Mouse (Mus musculus): ENCODE data around the gene Bzw1. TPM values are rescaled to one million over a fixed set of nuclear protein-coding genes. Genes with fewer than 3 reads are reported as not detected.

The Bzw1 gene
- polyA plus RNA-seq, 1 experiment from 2014 or later, result 332 TPM

- H3K36me3 ChIP-seq (replicated peaks), result peaks cover 10% of the 10 kb centered on the region; the same call in 1 of the 2 replicates
- H3K9me3 ChIP-seq, result no peaks in the 10 kb centered on the region
- H3K27ac ChIP-seq, result peak within 1 kb of the TSS; percentile 88
- H3K4me3 ChIP-seq, result peak within 1 kb of the TSS; percentile 72
- ATAC-seq (replicated peaks), result peak; percentile 98
- H3K9ac ChIP-seq, result peak within 1 kb of the TSS; percentile 68
- H3K4me2 ChIP-seq, result peak within 1 kb of the TSS; percentile 80
- H3K27me3 ChIP-seq (replicated peaks), result no peaks in the 10 kb centered on the region
- H3K4me1 ChIP-seq, result peaks cover 25% of the 10 kb centered on the region
- under 1% methylated on average over 33 of the region's 33 CpGs for WGBS
Measured at GRCm38 (mm10) chr1:58445143-58445722, 52.5 kb downstream of the Bzw1 start, which contains the start of the genes Nif3l1 and Ppil3. Gene Nif3l1 (plus strand): TSS chr1:58445151. Gene Ppil3 (minus strand): TSS chr1:58445486.

GRCm38 (mm10) chr1:58445861-58446260, 53.2 kb downstream of the Bzw1 start:
- H3K9ac ChIP-seq, result peak overlapping the region; percentile 68
- H3K4me1 ChIP-seq, result peaks cover 25% of the 10 kb centered on the region
- ATAC-seq (replicated peaks), result peak; percentile 37
- no peaks in the 10 kb centered on the region for H3K27me3 ChIP-seq (replicated peaks)
- WGBS, result 7% methylated on average over 11 of the region's 11 CpGs
- H3K4me2 ChIP-seq, result peak overlapping the region; percentile 80
- peak overlapping the region; percentile 72 for H3K4me3 ChIP-seq
- H3K27ac ChIP-seq, result peak overlapping the region; percentile 88
- H3K9me3 ChIP-seq, result no peaks in the 10 kb centered on the region
- H3K36me3 ChIP-seq (replicated peaks), result peaks cover 13% of the 10 kb centered on the region

DNA sequence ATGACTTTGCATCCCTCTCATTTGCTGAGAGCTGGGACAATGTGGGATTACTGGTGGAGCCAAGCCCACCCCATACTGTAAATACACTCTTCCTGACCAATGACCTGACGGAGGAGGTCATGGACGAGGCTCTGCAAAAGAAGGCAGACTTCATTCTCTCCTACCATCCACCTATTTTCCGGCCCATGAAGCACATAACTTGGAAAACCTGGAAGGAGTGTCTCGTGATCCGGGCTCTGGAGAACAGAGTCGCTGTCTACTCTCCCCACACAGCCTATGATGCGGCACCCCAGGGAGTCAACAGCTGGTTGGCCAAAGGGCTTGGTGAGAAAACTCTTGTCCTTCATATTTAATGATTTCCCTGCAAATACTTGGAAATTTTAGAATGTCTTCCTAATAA, 55.1 kb downstream of the Bzw1 start:
- H3K9ac ChIP-seq, result no peak overlapping the region
- no peak overlapping the region for H3K4me2 ChIP-seq
- no peak overlapping the region for H3K4me3 ChIP-seq
- ATAC-seq (replicated peaks), result no peak
- H3K4me1 ChIP-seq, result peaks cover 25% of the 10 kb centered on the region
- H3K36me3 ChIP-seq (replicated peaks), result peaks cover 15% of the 10 kb centered on the region
- no peak overlapping the region for H3K27ac ChIP-seq
- WGBS, result 99% methylated on average over 7 of the region's 7 CpGs
- no peaks in the 10 kb centered on the region for H3K9me3 ChIP-seq
- no peaks in the 10 kb centered on the region for H3K27me3 ChIP-seq (replicated peaks)

DNA sequence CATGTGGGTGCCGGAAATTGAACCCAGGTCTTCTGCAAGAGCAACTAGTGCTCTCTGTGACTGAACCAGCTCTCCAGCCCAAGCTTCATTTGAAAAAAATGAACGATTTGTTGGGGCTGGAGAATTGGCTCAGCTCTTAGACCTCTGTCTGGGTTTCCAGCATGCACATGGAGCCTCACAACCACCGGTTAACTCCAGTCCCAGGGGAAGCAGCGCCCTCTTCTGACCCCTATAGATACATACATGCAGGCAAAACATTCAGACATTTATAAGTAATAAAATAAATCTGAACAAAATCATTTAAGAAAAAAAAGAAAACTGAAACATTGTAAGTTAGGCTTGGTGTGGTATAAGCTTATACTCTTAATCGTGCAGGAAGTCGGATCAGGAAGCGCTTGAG, 55.7 kb downstream of the Bzw1 start:
- no peak overlapping the region for H3K4me2 ChIP-seq
- ATAC-seq (replicated peaks), result no peak
- 88% methylated on average over 7 of the region's 7 CpGs for WGBS
- no peak overlapping the region for H3K27ac ChIP-seq
- no peak overlapping the region for H3K9ac ChIP-seq
- no peak overlapping the region for H3K4me3 ChIP-seq
- no peaks in the 10 kb centered on the region for H3K9me3 ChIP-seq
- no peaks in the 10 kb centered on the region for H3K27me3 ChIP-seq (replicated peaks)
- H3K4me1 ChIP-seq, result peaks cover 25% of the 10 kb centered on the region
- H3K36me3 ChIP-seq (replicated peaks), result peaks cover 19% of the 10 kb centered on the region

GRCm38 (mm10) chr1:58454316-58454715, 61.6 kb downstream of the Bzw1 start:
- no peak overlapping the region for H3K4me2 ChIP-seq
- no peaks in the 10 kb centered on the region for H3K9me3 ChIP-seq
- no peak overlapping the region for H3K27ac ChIP-seq
- no peak for ATAC-seq (replicated peaks)
- no peaks in the 10 kb centered on the region for H3K27me3 ChIP-seq (replicated peaks)
- no peak overlapping the region for H3K9ac ChIP-seq
- H3K4me3 ChIP-seq, result no peak overlapping the region
- WGBS, result 95% methylated on average over 6 of the region's 6 CpGs
- H3K4me1 ChIP-seq, result no peaks in the 10 kb centered on the region
- H3K36me3 ChIP-seq (replicated peaks), result peaks cover 60% of the 10 kb centered on the region

Other genes starting within 250 kb of the Bzw1 start
- 0.34 and 0.43 TPM in 2 replicates for gene Aox4, start 182.5 kb upstream of the Bzw1 start, polyA plus RNA-seq (2015; fragmentation: Nextera tagmentation; extraction: Ambion mirVana)
- not detected in 2 replicates for gene Aox2, start 114.6 kb upstream of the Bzw1 start, polyA plus RNA-seq (2015; fragmentation: Nextera tagmentation; extraction: Ambion mirVana)
- gene Clk1, start 31.2 kb downstream of the Bzw1 start, polyA plus RNA-seq (2015; fragmentation: Nextera tagmentation; extraction: Ambion mirVana), result 159 and 170 TPM in 2 replicates
- 57.6 and 59.5 TPM in 2 replicates for gene Nif3l1, start 52.3 kb downstream of the Bzw1 start, polyA plus RNA-seq (2015; fragmentation: Nextera tagmentation; extraction: Ambion mirVana)
- 46.6 and 51.0 TPM in 2 replicates for gene Ppil3, start 52.6 kb downstream of the Bzw1 start, polyA plus RNA-seq (2015; fragmentation: Nextera tagmentation; extraction: Ambion mirVana)
- 21.3 and 22.1 TPM in 2 replicates for gene Orc2, start 112.2 kb downstream of the Bzw1 start, polyA plus RNA-seq (2015; fragmentation: Nextera tagmentation; extraction: Ambion mirVana)
- gene Fam126b, start 193.4 kb downstream of the Bzw1 start, polyA plus RNA-seq (2015; fragmentation: Nextera tagmentation; extraction: Ambion mirVana), result 13.7 and 15.6 TPM in 2 replicates
- gene Ndufb3, start 193.5 kb downstream of the Bzw1 start, polyA plus RNA-seq (2015; fragmentation: Nextera tagmentation; extraction: Ambion mirVana), result 147 and 170 TPM in 2 replicates

Measured in midbrain, embryonic 15.5 days (tissue).